ENCODE assay signal across 19 mouse cellular contexts in genomic region chr13:99119941-99120340, GRCm38 (mm10).
A peak's percentile ranks its signal among the peaks of the same experiment; 100 is the strongest.
DNase-seq lines count a peak whose midpoint lies in the region; ATAC-seq and TF ChIP-seq lines count a peak whose summit lies in the region.
"Had no signal": no experiment of that assay in that cellular context is flagged by ENCODE, and none has a peak within 500 bp of the region (broad histone marks: within the 10 kb centered on the region; RNA-seq: fewer than 3 reads in every experiment).

No protein-coding gene starts in this region.

- no peak for DNase-seq in forebrain, embryonic 10.5 days (ENCODE audit: extremely low spot score, low spot score)
- DNase-seq in kidney, adult 2 months, result peak; percentile 65
- peak; percentile 22 for DNase-seq in kidney, postnatal 10 days
- DNase-seq in kidney, adult 11 months, result no peak
- DNase-seq in testis, postnatal 10 days (ENCODE audit: low spot score), result peak; percentile 27
- no peak for DNase-seq in testis, postnatal 14 days (ENCODE audit: low spot score)
- DNase-seq: adrenal gland, adult 8-10 months; adrenal gland, postnatal 25 days; cerebellum, adult 11-12 months; cerebellum, adult 8-10 months; cerebellum, postnatal 10 days; gastrocnemius, postnatal 25 days had no signal

- no peak for TF ChIP-seq POLR2A in kidney, adult 2 months (IDR thresholded peaks at IDR 0.05; ENCODE audit: low read depth, low read length)

- peak overlapping the region; percentile 20; the same call in 1 of the 2 replicates for H3K27ac ChIP-seq in forebrain, embryonic 10.5 days
- H3K27ac ChIP-seq in forebrain, embryonic 13.5 days, result no peak overlapping the region
- H3K27ac ChIP-seq in kidney, adult 2 months (ENCODE audit: insufficient read depth, low read depth, low read length), result peak overlapping the region; percentile 74
- no peak overlapping the region for H3K27ac ChIP-seq in kidney, embryonic 16.5 days (ENCODE audit: low read length)
- H3K27ac ChIP-seq: forebrain, embryonic 15.5 days; hindbrain, embryonic 12.5 days; hindbrain, embryonic 15.5 days had no signal

- H3K9me3 ChIP-seq in forebrain, embryonic 10.5 days, result no peaks in the 10 kb centered on the region
- H3K9me3 ChIP-seq in forebrain, embryonic 13.5 days (replicated peaks), result no peaks in the 10 kb centered on the region
- H3K9me3 ChIP-seq in kidney, embryonic 16.5 days (ENCODE audit: low read length), result 0 out of 2 replicates have a peak, but pooled peaks cover 4% of the 10 kb centered on the region
- H3K9me3 ChIP-seq: forebrain, embryonic 15.5 days; hindbrain, embryonic 12.5 days; hindbrain, embryonic 15.5 days had no signal

- 96% methylated on average over 3 of the region's 3 CpGs for WGBS in forebrain, embryonic 10.5 days
- WGBS in forebrain, embryonic 13.5 days, result 97% methylated on average over 3 of the region's 3 CpGs
- WGBS in kidney, adult 2 months, result 61% methylated on average over 3 of the region's 3 CpGs
- 92% methylated on average over 3 of the region's 3 CpGs for WGBS in kidney, embryonic 16.5 days

- no peak for ATAC-seq in forebrain, embryonic 13.5 days
- no peak for ATAC-seq in kidney, embryonic 16.5 days (ENCODE audit: low FRiP score, low TSS enrichment)
- ATAC-seq: activated CD4-positive, CD25-positive, alpha-beta regulatory T cell, adult 4 months; forebrain, embryonic 15.5 days had no signal

- H3K4me2 ChIP-seq in forebrain, embryonic 13.5 days, result no peak overlapping the region
- H3K4me2 ChIP-seq in kidney, embryonic 16.5 days (replicated peaks; ENCODE audit: low read depth, low read length), result no peak overlapping the region
- H3K4me2 ChIP-seq: forebrain, embryonic 15.5 days; heart, embryonic 11.5 days; hindbrain, embryonic 12.5 days; hindbrain, embryonic 15.5 days had no signal

- no peak overlapping the region for H3K9ac ChIP-seq in forebrain, embryonic 13.5 days
- no peak overlapping the region for H3K9ac ChIP-seq in kidney, embryonic 16.5 days (replicated peaks; ENCODE audit: low read length)
- H3K9ac ChIP-seq: forebrain, embryonic 15.5 days; hindbrain, embryonic 12.5 days; hindbrain, embryonic 15.5 days had no signal

- peaks cover 36% of the 10 kb centered on the region for H3K4me1 ChIP-seq in forebrain, embryonic 10.5 days
- H3K4me1 ChIP-seq in forebrain, embryonic 13.5 days, result peaks cover 14% of the 10 kb centered on the region
- H3K4me1 ChIP-seq in kidney, adult 2 months (ENCODE audit: control insufficient read depth, insufficient read depth, low read length), result peaks cover 12% of the 10 kb centered on the region; the same call in 1 of the 2 replicates
- H3K4me1 ChIP-seq in kidney, embryonic 16.5 days (ENCODE audit: insufficient read depth, low read length), result peaks cover 24% of the 10 kb centered on the region

- H3K4me3 ChIP-seq in forebrain, embryonic 10.5 days, result no peak overlapping the region
- H3K4me3 ChIP-seq in forebrain, embryonic 13.5 days, result no peak overlapping the region
- no peak overlapping the region for H3K4me3 ChIP-seq in kidney, adult 2 months (ENCODE audit: insufficient read depth, low read depth, low read length)
- no peak overlapping the region for H3K4me3 ChIP-seq in kidney, embryonic 16.5 days (ENCODE audit: low read length)
- H3K4me3 ChIP-seq: forebrain, embryonic 15.5 days; hindbrain, embryonic 12.5 days; hindbrain, embryonic 15.5 days had no signal

- H3K27me3 ChIP-seq in forebrain, embryonic 10.5 days (ENCODE audit: poor library complexity, severe bottlenecking), result no peaks in the 10 kb centered on the region
- H3K27me3 ChIP-seq in forebrain, embryonic 13.5 days, result no peaks in the 10 kb centered on the region
- H3K27me3 ChIP-seq in kidney, adult 2 months (replicated peaks; ENCODE audit: control insufficient read depth, insufficient read depth, low read length), result no peaks in the 10 kb centered on the region
- H3K27me3 ChIP-seq in kidney, embryonic 16.5 days (ENCODE audit: insufficient read depth, low read length), result no peaks in the 10 kb centered on the region
- H3K27me3 ChIP-seq: forebrain, embryonic 15.5 days; hindbrain, embryonic 12.5 days; hindbrain, embryonic 15.5 days had no signal

- H3K36me3 ChIP-seq in forebrain, embryonic 10.5 days (replicated peaks), result no peaks in the 10 kb centered on the region
- H3K36me3 ChIP-seq in forebrain, embryonic 13.5 days (ENCODE audit: poor library complexity, severe bottlenecking), result no peaks in the 10 kb centered on the region
- H3K36me3 ChIP-seq in kidney, adult 2 months (ENCODE audit: control insufficient read depth, insufficient read depth, low read length), result no peaks in the 10 kb centered on the region
- no peaks in the 10 kb centered on the region for H3K36me3 ChIP-seq in kidney, embryonic 16.5 days (ENCODE audit: insufficient read depth, low read length)
- H3K36me3 ChIP-seq: forebrain, embryonic 15.5 days; hindbrain, embryonic 12.5 days; hindbrain, embryonic 15.5 days had no signal

- no peak for TF ChIP-seq CTCF in kidney, adult 2 months (conservative IDR thresholded peaks at IDR 0.05; ENCODE audit: insufficient read depth, insufficient read length, low read depth, low read length)

Comparison
In these comparisons a context has a peak if more than half of its experiments do, and no peak if none do; other contexts are left out.
1. DNase-seq: peak in kidney, adult 2 months (single experiment), kidney, postnatal 10 days (single experiment) and testis, postnatal 10 days (single experiment); none in forebrain, embryonic 10.5 days (single experiment), kidney, adult 11 months (single experiment) and testis, postnatal 14 days (single experiment).
2. H3K27ac ChIP-seq: peak in forebrain, embryonic 10.5 days (single experiment) and kidney, adult 2 months (single experiment); none in forebrain, embryonic 13.5 days (single experiment) and kidney, embryonic 16.5 days (single experiment).